Mouse (Mus musculus) kidney, postnatal 4 days (tissue): ENCODE results near the gene Sppl2b.
"Not testable (repeated sequence)": the region's sequence is repeated elsewhere in the genome, so short reads cannot be mapped to it uniquely, and the experiment has no call there.

ENCODE experiments used
- DNase-seq, 2 experiments: peaks; one replicate each; pipeline ENCODE4 v3.0.0; 2021; ENCODE audit warnings: mixed read lengths in 2 of 2

The Sppl2b gene

DNA sequence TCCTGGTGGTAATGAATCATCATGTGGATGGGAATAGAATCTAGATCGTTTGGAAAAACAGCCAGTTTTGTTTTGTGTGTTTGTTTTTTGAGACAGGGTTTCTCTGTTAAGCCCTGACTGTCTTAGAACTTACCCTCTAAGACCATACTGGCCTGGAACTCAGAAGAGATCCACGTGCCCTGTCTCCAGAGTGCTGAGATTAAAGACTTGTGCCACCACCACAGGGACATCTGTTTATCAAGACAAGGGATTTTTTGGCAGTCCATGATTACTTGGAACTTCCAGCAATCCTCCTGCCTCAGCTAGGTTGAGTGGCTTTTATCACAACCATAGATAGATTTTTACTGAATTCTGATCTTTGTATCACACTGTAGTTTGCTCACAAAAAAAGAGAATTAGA is 30.2 kb upstream of the Sppl2b start:
- no peak for DNase-seq

DNA sequence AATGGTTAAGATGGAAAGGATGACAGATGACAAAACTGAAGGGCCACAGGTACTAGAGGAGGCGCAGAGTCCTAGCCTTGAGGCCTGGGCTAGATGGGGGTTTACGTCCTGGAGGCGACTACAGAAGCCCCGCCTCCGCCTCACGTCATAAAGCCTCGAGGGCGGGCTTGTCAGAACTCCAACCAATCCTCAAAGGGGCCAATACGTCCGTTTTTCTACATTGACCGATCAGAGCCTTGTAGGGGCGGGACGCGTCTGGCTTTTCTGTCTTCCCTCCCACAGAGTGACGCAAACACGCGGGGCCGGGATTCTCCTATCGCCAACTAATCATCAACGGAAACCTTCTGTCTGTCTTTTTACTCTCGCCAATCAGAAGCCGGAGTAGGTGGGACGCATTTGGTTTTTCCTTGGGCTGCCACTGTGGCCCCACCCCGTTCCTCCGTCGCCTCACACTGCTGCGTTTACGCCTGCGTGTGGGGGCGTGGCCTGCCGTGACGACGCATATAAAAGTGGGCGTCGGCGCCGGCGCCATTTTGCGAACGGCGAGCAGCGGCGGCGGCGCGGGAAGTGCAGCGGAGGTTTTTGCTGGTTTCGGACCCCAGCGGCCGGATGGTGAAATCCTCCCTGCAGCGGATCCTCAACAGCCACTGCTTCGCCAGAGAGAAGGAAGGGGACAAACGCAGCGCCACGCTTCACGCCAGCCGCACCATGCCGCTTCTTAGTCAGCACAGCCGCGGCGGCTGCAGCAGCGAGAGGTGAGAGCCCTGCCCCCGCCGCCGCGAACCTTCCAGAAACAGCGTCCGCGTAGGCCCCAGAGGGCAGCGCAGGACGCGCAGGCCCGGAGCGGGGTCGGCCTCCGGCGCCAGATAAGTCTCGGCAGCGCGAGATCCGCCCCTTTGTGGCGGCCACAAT is 28.7 kb upstream of the Sppl2b start, which contains the start of gene Oaz1:
Gene Oaz1, plus strand, starts transcription at position 506 of the 912 bp plus-strand sequence.
- peak; percentile 98 to 99 for DNase-seq

DNA sequence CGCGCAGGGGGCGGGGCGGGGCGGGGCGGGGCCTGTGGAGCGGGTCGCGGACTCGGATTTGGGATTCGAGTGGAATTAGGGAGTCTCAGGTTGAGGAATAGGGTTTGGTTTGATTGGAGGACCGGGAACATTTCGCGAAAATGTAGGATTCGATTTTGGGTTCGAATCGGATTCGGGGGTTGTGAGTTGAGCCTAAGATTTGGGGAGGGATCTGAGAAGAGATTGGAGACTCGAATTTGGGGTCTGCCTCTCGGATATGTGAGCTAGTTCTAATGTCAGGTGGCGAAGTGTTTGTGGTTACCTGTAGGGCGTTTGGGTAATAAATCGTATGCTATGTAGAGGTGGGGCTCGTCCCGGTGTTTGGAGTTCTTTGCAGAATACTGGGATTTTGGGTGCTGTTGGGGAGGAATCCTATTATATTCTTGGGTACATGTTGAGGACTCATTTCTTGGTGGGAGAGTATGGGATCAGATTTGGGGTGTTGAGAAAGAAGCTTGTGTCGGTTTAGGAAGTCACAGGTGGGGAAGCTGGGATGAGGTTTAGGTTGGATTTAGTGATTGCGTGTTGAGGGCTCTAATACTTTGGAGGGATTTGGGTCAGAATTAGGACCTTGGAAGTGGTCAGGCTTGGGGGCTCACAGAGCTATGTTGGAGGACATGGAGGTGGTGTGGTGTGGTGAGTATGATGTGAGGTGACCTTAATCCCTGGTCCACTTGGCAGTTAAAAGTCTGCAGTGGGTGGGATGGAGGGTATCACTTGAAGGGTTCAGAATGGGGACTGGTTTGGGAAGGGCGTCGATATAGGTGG is 27.8 kb upstream of the Sppl2b start:
- no peak for DNase-seq

DNA sequence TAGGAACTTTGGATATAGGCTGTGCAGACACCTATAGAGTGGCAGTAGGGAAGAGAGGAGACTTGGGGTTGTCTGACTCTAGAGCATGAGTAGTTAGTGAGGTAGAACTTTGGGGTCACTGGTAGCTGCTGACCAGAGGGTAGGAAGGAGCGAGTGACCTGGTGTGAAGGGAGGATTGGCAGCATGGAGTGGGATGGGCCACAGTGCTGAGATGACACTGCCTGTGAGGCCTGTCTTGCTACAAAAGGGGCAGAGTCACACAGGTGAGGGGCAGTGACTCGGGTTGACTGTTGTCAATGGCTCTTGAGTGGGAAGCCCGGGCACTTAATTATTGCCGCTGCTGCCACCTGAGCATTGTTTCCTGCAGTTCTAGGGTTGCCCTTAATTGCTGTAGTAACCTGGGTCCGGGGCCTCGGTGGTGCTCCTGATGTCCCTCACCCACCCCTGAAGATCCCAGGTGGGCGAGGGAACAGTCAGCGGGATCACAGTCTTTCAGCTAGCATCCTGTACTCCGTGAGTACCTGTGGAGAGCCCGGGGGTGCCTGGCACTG is 27.1 kb upstream of the Sppl2b start:
- DNase-seq = no peak

DNA sequence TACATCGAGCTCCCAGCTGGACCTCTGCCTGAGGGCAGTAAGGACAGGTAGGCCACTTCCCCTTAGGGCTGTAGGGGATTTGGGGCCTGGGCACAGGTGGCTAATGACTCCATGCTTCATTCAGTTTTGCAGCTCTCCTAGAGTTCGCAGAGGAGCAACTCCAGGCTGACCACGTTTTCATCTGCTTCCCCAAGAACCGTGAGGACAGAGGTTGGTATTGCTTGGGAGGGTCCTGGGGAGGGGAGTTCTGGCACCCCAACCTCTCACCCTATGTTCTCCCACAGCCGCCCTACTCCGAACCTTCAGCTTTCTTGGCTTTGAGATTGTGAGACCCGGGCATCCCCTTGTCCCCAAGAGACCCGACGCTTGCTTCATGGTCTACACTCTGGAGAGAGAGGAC is 26.5 kb upstream of the Sppl2b start:
- not testable (repeated sequence) for DNase-seq

DNA sequence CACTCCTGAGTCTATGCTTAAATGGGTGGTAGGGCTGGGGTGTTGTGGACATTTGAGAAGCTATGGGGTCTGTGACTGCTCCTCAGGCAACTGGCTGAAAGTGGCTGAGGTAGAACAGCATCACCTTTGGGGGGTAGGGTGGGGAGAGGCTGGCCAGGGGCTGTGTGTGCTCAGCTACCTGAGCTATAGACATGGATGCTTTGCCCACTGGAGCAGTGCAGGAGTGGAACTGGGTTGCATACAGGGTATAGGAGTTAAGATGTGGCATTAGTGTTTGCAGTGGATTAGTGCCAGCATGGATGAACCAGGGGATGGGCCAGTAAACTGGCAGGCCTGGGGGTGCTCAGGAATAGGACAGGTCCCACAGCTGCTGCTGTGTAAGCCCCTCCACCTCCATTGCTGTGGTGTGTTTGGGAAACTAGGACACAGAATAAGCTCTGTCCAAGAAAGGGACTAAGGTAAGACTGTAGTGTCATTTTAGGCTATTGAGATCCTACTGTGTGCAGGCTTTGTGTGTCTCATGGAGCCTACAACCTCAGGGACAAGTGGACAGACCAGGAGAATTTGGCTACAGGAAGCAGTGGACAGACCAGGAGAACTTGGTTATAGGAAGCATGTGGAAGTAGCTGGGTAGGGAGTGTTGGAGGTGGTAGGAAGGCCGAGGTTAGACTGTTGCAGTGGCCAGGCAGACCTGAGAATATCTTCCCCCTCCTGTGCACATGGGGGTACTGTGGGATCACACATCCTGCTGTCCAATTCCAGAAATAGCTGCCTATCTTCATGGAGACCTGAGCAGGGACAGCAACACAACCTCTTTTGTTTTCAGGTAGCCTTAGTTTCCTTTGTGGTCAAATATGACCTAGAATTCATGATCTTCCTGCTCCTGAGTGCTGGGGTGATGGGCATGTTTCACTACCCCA is 25.5 kb upstream of the Sppl2b start:
- DNase-seq = no peak

DNA sequence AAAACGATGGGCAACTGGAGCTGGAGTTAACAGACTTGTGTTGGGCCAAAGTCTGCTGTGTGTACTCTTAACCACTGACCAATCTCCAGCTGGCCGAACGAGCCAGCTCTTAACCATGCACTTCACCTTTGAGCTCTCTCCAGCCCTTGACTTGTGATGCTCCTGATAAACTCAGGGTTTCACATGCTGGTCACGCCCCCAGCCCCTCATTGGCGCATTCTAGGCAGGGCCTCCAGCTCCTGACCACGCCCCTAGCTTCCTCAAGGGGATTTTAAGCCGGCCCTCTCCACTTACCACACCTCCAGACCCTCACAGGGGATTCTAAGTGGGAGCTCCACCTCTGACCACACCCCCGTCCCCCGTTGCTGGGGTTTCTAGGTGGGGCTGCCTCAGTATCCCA is 23.9 kb upstream of the Sppl2b start:
- DNase-seq = peak; percentile 83 to 90

DNA sequence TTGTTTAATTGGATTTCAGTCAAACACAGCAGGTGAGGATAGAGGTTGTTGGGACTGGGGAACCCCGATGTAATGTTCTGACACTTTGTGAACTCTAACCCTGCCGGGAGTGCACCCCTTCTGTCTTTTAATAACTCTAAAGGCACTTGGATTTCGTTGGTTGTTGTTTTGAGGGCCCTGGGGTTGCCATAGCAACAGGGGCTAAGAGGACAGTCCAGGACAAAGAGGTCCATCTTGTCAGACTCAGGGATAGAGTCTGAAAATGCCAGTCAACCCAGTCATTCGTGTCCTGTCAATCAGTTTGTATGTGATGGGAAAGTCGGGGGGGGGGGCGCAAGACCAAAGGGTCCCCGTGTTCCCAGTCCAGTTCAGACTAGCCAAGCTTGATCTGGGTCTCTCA is 22.3 kb upstream of the Sppl2b start:
- DNase-seq = no peak

DNA sequence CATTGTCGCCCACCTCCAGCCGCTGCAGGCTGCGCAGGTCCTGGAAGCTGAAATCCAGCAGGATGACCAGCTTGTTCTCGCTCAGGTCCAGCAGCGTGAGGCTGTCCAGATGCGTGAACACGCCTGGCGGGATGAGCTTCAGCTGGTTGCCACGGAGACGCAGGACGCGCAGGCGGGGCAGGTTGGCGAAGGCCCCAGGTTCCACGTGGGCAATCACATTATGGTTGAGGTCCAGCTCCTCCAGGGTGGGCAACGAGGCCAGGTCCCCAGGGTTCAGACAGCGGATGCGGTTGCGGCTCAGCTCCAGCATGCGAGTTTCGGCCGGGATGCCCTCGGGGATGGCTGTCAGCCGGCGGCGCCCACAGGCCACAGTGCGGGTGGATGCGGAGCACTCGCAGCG is 19.5 kb upstream of the Sppl2b start:
- DNase-seq = no peak

DNA sequence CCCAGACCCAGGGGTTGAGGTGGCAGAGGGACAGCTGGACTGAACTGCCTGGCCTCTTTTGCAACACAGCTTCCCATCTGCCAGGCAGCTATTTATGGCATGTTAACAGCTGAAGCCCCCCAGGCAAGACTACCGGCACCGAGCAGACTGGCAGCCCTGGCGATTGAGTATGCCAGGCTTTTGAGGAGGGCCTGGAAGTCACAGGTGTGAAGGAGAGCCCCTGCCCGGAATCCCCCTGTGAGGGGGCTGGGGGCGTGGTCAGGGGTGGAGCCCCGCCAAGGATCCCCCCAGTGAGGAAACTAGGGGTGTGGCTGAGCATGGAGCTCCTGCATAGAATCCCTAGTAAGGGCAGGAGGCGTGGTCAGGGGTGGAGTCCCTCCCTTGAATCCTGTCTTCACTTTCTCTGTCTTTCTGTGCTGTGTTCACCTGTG is 18.1 kb upstream of the Sppl2b start:
- DNase-seq = no peak

DNA sequence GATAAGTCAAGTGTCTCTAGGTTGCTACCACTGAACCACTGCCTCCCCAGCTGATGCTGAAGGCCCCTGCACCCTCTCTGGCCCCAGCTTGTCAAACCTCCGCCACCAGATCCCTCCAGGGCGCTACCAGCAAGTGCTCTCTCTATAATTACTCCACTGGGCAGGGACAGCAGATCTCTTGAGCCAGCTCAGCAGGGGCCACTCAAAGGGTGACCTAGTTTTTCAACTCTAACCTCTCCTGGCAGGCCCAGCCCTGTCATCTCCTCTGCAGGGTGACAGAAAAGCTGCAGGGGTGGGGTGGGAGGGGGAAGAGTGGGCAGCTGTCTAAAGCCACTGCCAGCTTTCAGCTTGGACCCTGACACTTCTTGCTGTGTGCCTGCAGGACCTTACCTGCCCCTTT is 17.2 kb upstream of the Sppl2b start:
- no peak for DNase-seq

DNA sequence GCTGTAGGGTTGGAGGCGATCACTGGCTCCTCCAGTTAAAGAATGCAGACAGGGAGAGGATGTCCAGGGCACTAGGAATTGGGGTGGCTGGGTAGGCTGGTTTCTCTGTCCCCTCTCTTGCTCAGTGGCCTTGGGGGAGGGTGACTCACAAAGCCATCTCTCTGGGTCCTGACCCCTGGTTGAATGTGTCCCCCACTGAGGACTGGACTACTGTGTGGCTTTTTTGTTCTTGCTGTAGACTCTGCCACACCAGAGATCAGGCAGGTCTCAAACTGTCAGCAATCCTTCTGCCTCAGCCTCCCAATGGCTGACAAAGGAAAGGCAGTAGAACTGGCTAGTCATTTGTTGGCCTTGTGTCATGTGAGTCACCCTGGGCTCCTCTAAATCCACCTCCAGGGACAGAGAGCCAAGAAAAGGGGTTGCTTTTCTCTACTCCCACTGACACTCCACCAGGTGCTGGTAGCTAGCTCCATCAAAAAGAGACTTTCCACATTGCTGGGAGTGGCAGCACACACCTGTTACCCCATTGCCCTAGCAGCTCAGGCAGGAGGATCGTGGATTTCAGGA is 16.6 kb upstream of the Sppl2b start:
- DNase-seq = no peak

DNA sequence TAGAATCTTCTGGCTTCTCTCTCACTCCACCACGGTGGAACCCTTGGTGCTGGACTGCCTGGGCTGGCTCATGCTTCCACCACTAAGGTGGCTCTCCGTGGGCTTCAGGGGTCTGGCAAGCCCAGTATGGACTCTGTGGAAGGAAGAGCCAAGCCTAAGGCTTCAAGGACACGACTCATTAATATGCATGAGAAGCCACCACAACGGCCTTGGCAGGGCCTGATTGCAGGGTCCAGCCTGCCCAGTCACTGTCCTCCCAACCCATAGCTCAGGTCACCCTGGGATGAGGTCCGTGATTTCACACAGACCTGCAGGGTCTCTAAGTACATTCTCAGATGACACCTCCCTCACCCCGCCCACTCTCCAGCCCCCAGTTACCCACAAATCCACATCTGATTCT is 15.2 kb upstream of the Sppl2b start:
- DNase-seq = no peak

DNA sequence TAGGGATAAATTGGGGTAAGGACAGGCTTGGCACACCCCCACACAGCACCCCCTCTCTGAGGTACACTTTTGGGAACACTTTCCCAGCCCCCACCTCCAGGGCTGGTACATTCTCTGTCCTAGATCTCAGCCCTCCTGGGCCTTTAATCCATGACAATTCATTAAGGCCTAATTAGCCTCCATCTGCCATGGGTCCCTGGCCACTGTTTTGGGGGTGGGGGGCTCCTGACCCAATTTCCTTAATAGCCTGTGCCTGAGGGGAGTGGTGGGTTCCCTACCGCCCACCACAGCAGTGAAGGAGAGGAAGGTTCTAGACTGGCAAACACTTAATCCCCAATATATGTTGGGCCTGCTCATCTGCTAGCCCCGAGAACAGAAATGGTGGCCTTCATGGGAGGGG is 13.4 kb upstream of the Sppl2b start:
- DNase-seq = no peak

DNA sequence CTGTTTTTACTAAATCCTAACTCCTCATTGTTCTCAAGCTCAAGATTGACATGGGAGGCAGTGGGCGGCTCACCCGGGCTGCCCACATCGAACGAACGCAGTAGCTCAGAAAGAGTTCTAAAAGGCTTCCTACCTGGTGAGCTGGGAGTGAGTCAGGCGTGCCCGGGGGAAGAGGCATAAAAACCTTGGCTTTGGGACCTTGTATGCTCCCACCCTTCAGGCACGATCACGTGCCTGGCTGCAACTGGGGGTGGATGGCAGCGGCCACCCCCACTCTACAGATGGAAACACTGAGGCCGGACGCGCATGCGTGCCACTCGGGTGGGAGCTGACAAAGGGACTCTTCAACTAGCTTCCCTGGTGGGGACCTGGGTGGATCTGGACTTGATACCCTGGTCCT is 12.7 kb upstream of the Sppl2b start:
- no peak for DNase-seq

DNA sequence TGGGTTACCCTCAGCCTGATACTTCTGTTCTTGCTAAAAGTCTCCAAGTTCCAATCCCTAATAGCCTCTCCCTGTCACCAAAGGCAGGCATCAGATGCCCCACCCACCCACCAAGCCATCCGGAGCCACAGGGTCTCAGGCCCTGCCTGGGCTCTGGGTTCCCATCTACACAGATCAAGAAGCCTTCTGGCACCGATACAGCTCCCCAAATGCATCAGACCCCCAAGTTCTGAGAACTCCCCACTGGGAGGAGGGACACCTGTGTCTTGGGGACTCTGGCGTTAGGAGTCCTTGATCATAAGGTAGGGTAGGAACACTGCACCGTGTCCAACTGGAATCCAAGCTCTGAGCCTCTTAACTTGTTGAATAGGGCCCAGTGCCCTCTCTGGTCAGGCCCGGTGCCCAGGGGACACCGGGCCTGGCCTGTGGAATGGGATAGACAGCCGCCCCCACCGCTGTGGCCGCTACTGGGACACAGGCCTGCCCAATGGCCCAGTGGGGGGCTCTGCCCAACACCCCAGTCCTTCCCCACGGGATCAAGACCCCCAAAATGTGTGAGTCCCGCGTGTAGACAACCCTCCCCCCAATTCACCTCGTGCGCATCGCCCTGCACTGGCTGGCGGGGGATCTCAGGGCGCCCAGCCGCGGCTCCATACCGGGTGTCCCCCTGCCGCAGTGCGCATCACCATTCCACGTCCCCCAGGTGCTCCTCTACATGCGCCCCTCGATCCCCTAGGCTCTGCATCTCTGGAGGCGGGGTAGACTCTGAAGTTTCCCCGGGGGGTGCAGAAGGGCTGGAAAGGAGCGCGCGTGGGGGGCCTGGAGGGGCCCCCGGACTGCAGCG is 11.8 kb upstream of the Sppl2b start:
- no peak for DNase-seq

DNA sequence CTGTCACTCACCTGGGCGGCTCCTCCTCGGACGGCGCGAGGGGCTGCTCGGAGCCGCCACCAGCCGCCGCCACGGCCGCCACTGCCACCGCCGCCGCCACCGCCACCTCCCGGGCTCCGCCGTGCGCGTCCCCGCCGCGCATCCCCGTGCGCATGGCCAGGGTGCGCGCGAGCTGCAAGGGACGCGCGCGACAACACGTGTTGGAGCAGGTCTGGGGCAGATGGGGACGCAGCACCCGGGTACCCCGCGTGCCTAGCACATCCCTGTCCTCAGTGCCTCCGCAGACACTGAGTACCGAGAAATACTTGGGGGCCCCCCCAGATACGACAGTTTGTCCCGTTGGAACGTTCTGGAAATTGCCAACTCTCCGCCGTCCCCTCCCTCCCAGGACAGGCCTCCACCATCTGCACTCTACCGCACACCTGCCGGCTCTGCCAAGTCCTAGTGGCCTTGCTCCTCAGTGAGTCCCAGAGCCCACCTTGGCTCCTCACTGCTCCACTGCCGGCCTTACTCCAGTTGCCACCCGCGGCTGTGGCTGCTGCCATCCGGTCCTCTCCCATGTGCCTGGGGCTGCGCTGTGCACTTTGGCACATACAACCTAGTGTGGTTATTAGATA is 11.0 kb upstream of the Sppl2b start, which contains the start of gene Lingo3:
Gene Lingo3, minus strand, starts transcription at position 109 of the 617 bp plus-strand sequence.
- peak; percentile 46 to 61 for DNase-seq

DNA sequence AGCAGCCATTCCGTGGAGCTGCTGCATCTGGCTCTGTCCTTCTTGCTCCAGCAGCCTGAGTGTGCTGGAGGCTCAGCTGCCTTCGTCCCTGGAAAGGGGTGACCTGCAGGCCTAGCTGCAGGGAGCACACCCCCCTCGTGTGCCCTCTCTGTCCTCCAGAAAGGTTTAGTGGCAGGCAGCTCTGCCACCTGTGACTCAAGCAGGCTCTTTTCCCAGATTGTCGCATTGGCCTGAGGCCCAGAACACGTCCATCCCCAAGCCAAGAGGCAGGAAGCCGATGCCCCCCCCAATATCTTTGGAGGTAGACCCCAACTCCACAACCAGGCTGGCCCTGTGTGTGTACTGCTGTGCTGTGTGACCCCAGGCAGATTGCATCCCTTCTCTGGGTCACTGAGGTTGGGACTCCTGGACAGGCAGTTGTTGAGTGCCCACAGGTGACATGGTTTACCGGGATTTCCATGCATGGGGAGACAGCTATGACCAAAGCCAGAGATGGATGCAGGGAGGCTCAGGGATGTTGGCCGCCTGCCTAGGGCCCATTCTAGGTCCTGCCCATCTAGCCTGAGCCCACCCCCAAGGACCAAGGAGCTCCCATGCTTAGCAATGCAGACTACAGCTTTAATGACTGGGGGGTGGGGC is 9.9 kb upstream of the Sppl2b start:
- DNase-seq = no peak

DNA sequence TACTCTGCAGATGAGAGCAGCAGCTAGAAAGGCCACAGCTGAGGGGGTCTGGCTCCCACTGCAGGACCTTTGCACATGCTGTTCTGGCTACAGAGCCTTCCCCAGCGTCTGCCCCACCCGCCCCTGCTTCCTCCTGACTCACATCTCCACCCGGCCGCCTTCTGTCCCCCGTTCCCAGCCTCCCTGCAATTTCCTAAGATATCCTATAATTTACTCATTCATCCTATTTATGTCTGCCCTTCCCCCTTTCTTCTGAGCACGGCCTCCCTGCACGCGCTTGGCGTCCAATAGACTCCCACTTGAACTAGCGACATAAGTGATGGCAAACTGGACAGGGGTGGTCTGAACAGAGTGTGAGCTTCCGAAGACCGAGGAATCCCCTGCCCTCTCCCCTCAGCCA is 9.3 kb upstream of the Sppl2b start:
- DNase-seq = no peak

DNA sequence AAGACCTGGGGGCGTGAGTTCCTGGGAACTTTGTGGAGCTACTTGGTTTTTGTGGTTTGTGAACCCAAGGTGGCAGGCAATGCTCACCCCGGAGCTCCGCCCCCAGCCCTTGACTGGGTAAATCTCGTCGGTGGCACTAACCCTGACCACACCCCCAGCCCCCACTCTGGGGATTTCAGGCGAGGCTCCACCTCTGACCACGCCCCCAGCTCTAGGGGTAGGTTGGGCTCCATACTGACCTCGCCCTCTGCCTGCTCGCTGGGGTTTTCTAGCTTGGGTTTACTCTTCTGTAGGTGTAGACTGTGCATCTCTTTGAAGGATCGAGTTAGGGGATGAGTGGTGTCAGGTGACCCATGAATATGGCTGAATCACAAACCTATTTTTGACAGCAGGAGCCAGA is 6.5 kb upstream of the Sppl2b start:
- peak; percentile 74 to 81 for DNase-seq
